Mouse (Mus musculus) embryonic facial prominence, embryonic 11.5 days (tissue): Measurements from ENCODE around the gene Vtn. TPM values are rescaled to one million over a fixed set of nuclear protein-coding genes. Genes with fewer than 3 reads are reported as not detected.

ENCODE experiments used
- ATAC-seq: fragments of 200-750 bp; cut with Nextera tagmentation; replicated peaks from 2 replicates; pipeline ENCODE4 v1.8.0; 2017; ENCODE audit warnings: low read depth; ENCODE audit not compliant: insufficient number of reproducible peaks, low FRiP score, low TSS enrichment
- DNase-seq: peaks from one replicate; pipeline ENCODE4 v3.0.0-alpha.2; 2015; ENCODE audit warnings: low spot score
- H3K27ac ChIP-seq: fragments of 300-500 bp; sonication (generic); replicated peaks from 2 replicates; pipeline ENCODE4 v1.5.1; 2014; ENCODE audit warnings: mild to moderate bottlenecking, low read depth, low read length, control low read depth
- H3K27me3 ChIP-seq: fragments of 300-500 bp; sonication (generic); 2 replicates; pipeline ENCODE4 v1.6.1; 2014; ENCODE audit warnings: mild to moderate bottlenecking, low read length, moderate library complexity, mixed read lengths; ENCODE audit not compliant: control insufficient read depth, insufficient read depth
- H3K36me3 ChIP-seq: fragments of 300-500 bp; sonication (generic); replicated peaks from 2 replicates; pipeline ENCODE4 v1.6.1; 2014; ENCODE audit warnings: low read depth, mild to moderate bottlenecking, low read length, moderate library complexity, mixed read lengths; ENCODE audit not compliant: control insufficient read depth, insufficient read depth
- H3K4me1 ChIP-seq: fragments of 300-500 bp; sonication (generic); 2 replicates; pipeline ENCODE4 v1.6.1; 2014; ENCODE audit warnings: low read length, mixed read lengths; ENCODE audit not compliant: control insufficient read depth, insufficient read depth
- H3K4me2 ChIP-seq: fragments of 300-500 bp; sonication (generic); 2 replicates; pipeline ENCODE4 v1.6.1; 2014; ENCODE audit warnings: low read depth, mild to moderate bottlenecking, control low read depth, low read length, moderate library complexity
- H3K4me3 ChIP-seq: fragments of 300-500 bp; sonication (generic); 2 replicates; pipeline ENCODE4 v1.5.1; 2014; ENCODE audit warnings: low read depth, low read length, control low read depth
- H3K9ac ChIP-seq: fragments of 300-500 bp; sonication (generic); replicated peaks from 2 replicates; pipeline ENCODE4 v1.6.1; 2014; ENCODE audit warnings: mild to moderate bottlenecking, control low read depth, low read length
- H3K9me3 ChIP-seq: fragments of 300-500 bp; sonication (generic); replicated peaks from 2 replicates; pipeline ENCODE4 v1.6.1; 2016; ENCODE audit warnings: mild to moderate bottlenecking, low read length, inconsistent platforms, mixed read lengths; ENCODE audit not compliant: control insufficient read depth
- WGBS: fragments of 180-500 bp; shearing (Covaris S2); extraction: QIAGEN DNeasy Blood & Tissue Kit; methylation state at CpG from one replicate; pipeline ENCODE4 v1.1.7; 2014; 5-methylcytosine and 5-hydroxymethylcytosine counted together
- polyA plus RNA-seq: library from polyadenylated mRNA; unstranded; fragments of >200 nt; fragmentation: Nextera tagmentation; extraction: Ambion mirVana; gene quantifications from 2 replicates; pipeline ENCODE4 v1.2.1, GENCODE M21; 2014

Gene Vtn
- polyA plus RNA-seq, 1 experiment from 2014 or later: 30.4 TPM

DNA sequence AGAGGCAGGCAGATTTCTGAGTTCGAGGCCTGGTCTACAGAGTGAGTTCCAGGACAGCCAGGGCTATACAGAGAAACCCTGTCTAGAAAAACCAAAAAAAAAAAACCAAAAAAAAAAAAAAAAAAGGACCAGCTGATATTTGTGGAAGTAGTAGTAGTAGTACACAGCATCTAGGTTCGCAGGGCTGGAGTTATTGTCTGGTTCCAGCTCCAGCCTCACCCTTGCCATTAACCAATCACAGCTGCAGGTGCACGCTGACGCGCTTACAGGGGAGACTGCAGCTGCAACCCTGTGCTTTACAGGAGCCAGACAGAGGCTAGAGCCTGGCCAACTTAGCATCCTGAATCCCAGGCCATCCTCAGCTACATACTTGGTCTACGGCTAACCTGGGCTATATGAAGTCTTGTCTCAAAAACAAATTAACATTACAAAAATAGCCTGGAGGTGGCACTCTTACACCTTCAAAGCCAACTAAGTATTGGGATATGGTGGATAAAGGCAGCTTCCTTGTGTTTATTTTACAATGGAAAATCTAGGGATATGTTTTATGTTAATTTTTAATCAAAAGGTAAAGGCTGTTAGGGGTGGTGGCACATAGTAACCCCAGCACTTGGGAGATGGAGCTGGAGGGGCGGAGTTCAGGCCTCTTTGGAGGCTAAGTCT lies 45.7 kb downstream of the Vtn start:
- no peak for DNase-seq
- Histone ChIP-seq H3K27me3 (no peaks in the 10 kb centered on the region), H3K4me1 (peaks cover 2% of the 10 kb centered on the region), H3K9ac (no peak overlapping the region), H3K4me2 (no peak overlapping the region), H3K9me3 (no peaks in the 10 kb centered on the region), H3K4me3 (no peak overlapping the region), H3K27ac (no peak overlapping the region), H3K36me3 (no peaks in the 10 kb centered on the region)
- ATAC-seq: no peak
- 93% methylated on average over 7 of the region's 7 CpGs for WGBS

DNA sequence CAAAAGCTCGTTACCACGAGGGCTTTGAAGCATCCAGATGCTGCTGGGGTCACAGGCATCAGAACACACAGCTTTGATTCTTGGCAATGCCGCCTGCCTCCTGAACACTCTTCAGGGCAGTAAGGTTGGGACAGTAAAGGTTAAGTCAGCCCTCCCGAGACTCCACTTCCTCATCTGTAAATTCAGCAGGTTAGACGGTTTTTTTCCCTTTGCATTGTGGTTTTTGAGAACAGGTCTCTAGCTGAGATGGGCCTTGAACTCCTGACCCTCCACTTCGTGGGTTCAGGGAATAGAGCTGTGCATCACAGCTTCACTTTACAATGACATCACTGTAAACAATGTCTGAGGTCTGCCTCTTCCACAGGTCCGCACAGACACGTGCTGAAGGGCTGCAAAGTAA lies 46.3 kb downstream of the Vtn start:
- Histone ChIP-seq H3K27ac (no peak overlapping the region), H3K4me2 (no peak overlapping the region), H3K9me3 (no peaks in the 10 kb centered on the region), H3K27me3 (no peaks in the 10 kb centered on the region), H3K4me1 (peaks cover 2% of the 10 kb centered on the region), H3K4me3 (no peak overlapping the region), H3K9ac (0 out of 2 replicates have a peak overlapping the region, but pooled peaks have one; percentile 13), H3K36me3 (no peaks in the 10 kb centered on the region)
- ATAC-seq (no peak), DNase-seq (no peak)
- WGBS: 73% methylated on average over 8 of the region's 8 CpGs

DNA sequence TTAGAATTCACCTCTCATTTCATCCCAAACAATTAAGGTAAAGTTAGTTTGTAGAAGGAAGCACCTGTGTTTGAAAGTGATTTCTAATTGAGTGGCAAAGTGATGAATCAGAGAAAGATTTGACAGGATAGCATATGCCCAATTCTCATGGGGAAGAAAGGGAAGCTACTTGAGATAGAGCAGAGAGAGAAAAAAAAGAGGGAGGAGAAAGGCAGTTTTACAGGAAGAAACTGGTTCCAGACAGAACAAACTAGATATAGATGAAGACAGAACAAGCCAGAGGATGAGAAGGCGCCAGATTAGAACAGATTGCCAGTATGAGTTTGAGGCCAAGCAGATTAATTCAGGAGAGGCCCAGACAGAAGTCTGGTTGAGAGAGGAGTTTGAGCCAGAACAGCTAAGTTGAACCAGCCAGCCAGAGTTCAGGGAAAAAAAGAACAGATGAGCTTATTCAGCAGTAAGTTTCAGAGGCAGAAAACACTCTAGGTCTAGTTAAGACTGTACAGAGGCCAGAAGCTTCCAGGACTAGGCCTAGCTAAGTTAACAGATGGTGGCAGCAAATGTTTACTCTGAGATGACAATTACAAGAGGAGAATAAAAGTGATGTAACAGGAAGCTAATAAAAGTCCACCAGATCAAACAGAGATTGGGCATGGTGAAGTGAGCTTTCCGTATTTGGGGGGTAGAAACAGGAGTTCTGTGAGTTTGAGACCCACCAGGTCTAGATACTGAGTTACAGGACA lies 49.0 kb downstream of the Vtn start:
- WGBS: 84% methylated on average over 2 of the region's 2 CpGs
- ATAC-seq (no peak), DNase-seq (no peak)
- no peaks in the 10 kb centered on the region for H3K36me3 ChIP-seq
- H3K4me2 ChIP-seq: no peak overlapping the region
- H3K9ac ChIP-seq: no peak overlapping the region
- peaks cover 2% of the 10 kb centered on the region for H3K4me1 ChIP-seq
- H3K27me3 ChIP-seq: no peaks in the 10 kb centered on the region
- H3K9me3 ChIP-seq: no peaks in the 10 kb centered on the region
- no peak overlapping the region for H3K27ac ChIP-seq
- H3K4me3 ChIP-seq: no peak overlapping the region

DNA sequence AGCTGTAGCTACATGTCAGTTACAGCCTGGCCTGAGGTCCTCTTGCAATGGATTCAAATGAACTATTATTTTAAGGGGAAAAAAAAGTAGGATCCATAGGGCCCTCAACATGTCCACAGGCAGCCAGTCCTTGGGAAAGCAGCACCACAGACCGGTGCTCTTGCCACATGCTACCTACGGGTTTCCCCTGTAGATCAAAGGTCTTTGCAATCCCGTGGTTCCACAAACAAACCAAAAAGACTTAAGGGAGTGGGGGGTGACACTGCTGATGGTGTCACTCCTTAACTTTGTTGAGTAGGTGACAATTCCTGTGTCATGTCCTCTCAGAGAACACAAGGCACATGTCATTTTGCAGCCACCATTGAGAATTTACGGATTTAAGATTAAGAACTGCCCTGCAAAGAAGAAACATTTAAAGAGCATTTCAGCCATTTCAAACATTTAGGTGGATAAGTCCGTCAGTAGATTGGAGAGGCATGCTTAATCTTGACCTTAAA lies 50.6 kb downstream of the Vtn start:
- peaks cover 2% of the 10 kb centered on the region for H3K4me1 ChIP-seq
- H3K27me3 ChIP-seq: no peaks in the 10 kb centered on the region
- peak overlapping the region; percentile 71 for H3K9ac ChIP-seq
- H3K4me3 ChIP-seq: peak overlapping the region; percentile 59
- no peak overlapping the region for H3K27ac ChIP-seq
- H3K36me3 ChIP-seq: no peaks in the 10 kb centered on the region
- H3K9me3 ChIP-seq: no peaks in the 10 kb centered on the region
- no peak for ATAC-seq
- peak overlapping the region; percentile 69 for H3K4me2 ChIP-seq
- DNase-seq: no peak
- WGBS: 8% methylated on average over 5 of the region's 5 CpGs

- peak within 1 kb of the TSS; percentile 59 for H3K4me3 ChIP-seq
- no peaks in the 10 kb centered on the region for H3K27me3 ChIP-seq
- H3K27ac ChIP-seq: peak within 1 kb of the TSS; percentile 73
- ATAC-seq (peak; percentile 100), DNase-seq (peak; percentile 98)
- WGBS: under 1% methylated on average over 60 of the region's 60 CpGs
- peak within 1 kb of the TSS; percentile 71 for H3K9ac ChIP-seq
- no peaks in the 10 kb centered on the region for H3K36me3 ChIP-seq
- H3K4me1 ChIP-seq: peaks cover 2% of the 10 kb centered on the region
- peak within 1 kb of the TSS; percentile 69 for H3K4me2 ChIP-seq
- H3K9me3 ChIP-seq: no peaks in the 10 kb centered on the region
These were observed 51.5 kb downstream of the Vtn start, which contains the start of gene Tmem97 for GRCm38 (mm10) chr11:78550168-78551058. Gene Tmem97 (minus strand): TSS chr11:78550777.

DNA sequence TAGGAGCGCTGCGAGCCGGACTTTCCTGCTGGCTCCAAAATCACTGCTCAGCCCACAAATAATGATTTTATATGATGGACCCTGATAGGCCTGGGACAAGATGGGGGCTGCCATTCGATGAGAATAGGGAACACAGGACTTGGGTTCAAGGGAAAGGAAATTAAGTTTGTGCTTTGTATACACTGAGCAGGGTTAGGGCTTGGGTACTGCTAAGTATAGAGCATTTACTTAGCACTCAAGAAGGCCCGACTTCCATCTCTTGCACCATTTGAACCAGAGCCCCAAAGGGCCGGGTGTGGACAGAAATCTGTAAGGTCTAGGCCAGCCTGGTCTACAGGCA lies 52.1 kb downstream of the Vtn start:
- peak overlapping the region; percentile 71 for H3K9ac ChIP-seq
- H3K9me3 ChIP-seq: no peaks in the 10 kb centered on the region
- H3K4me1 ChIP-seq: peaks cover 2% of the 10 kb centered on the region
- 30% methylated on average over 6 of the region's 6 CpGs for WGBS
- peak; percentile 22 for ATAC-seq
- DNase-seq: no peak
- H3K4me3 ChIP-seq: peak overlapping the region; percentile 59
- H3K36me3 ChIP-seq: no peaks in the 10 kb centered on the region
- H3K4me2 ChIP-seq: peak overlapping the region; percentile 69
- H3K27me3 ChIP-seq: no peaks in the 10 kb centered on the region
- peak overlapping the region; percentile 52; the same call in 1 of the 2 replicates for H3K27ac ChIP-seq
